Mouse (Mus musculus): ENCODE results near the gene Rbks. TPM values are rescaled to one million over a fixed set of nuclear protein-coding genes. Genes with fewer than 3 reads are reported as not detected.
A peak's percentile ranks its signal among the peaks of the same experiment; 100 is the strongest.

The Rbks gene
- 10 to 100 TPM in 1 of 2 experiments, 1 to 10 TPM in 1; 7.8 to 16.3 TPM for total RNA-seq (2021)
- long read RNA-seq, experiment 1, partial matches to known transcripts = 0 of 2 reads
- long read RNA-seq, experiment 1, other reads (novel, unspliced or antisense) = 2 of 2 reads
- long read RNA-seq, experiment 2, transcript Rbks-201 (8 exons, 1,042 nt) = major isoform, 11 of 16 reads
- long read RNA-seq, experiment 2, partial matches to known transcripts = 3 of 16 reads
- long read RNA-seq, experiment 2, other reads (novel, unspliced or antisense) = 2 of 16 reads

DNA sequence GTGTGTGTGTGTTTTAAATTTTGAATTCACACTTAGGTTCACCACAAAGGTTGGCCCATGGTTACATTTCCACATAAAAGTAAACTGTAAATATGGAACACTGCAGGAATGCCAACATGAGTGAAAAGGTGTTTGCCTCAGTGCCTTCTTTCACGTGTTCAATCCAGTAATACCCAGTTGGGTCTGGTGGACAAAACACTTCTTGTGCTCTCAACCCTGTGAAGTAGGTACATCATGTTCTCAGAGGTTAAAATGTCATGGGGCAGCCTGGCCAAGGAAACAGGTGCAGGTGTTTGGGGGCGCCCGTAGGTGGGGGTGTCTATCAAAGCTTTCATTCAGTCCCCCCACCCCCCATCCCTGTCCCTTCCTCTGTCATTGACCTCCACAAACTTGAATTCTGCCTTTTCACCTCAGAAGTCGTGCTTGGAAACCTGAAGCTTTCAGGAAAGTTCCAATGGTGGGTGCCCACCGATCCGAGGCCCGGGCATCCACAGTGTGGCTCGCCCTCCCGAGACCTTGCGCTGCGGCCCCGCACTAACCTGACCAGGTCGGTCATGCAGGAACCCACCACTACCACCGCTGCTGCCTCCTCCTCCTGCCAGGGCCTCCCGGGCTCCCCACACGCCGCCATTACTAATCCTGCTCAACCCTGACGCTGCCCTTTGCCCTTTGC lies at the start of gene Rbks:
Gene Rbks (minus strand): TSS at position 657 of the 673 bp plus-strand sequence.
- DNase-seq (ENCODE audit: low spot score in 2 of 2) = no peak

DNA sequence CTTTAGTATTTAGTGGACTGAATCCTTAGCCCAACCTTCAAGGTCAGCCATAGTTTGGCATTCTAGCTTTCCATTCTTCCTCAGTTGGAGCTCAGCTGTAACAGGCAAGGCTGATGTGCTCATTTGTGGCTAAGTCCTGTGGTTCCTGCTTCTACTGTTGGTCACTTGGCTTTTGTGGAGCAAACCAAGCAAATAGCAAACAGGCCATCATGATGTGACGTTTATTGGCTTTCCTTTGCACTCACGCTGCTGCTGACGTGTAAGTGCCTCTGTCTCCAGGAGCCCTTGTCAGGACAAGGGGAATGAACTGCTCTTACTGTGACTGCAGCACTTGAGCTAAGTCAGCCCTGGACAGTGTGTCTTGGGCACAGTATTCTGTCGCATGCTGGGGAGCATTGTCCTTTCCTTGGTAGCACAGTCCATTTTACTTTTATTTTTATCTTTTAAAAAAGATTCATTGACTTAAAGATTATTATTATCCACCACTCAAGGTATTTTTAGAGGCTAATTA lies 45.1 kb upstream of the Rbks start:
- no peak for DNase-seq (ENCODE audit: low spot score in 2 of 2)

DNA sequence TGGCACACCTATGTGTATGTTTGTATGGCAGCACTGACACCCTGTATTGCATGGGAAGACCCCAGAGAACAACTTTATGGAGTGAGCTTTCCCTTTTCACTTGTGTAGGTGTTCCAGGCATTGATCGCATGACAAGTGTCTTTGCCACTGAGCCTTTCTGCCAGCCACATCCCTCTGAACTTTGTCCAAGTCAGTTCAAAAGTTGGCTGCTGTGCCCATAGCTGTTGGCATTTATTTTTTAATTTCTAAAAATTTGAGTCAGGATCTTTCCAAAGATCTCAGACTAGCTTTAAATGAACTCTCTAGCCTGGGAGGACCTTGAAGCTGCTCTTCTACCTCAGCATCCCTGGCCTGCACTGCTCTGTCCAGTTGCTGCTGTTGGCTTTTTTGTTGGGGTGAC lies 44.5 kb upstream of the Rbks start:
- no peak for DNase-seq (ENCODE audit: low spot score in 2 of 2)

DNA sequence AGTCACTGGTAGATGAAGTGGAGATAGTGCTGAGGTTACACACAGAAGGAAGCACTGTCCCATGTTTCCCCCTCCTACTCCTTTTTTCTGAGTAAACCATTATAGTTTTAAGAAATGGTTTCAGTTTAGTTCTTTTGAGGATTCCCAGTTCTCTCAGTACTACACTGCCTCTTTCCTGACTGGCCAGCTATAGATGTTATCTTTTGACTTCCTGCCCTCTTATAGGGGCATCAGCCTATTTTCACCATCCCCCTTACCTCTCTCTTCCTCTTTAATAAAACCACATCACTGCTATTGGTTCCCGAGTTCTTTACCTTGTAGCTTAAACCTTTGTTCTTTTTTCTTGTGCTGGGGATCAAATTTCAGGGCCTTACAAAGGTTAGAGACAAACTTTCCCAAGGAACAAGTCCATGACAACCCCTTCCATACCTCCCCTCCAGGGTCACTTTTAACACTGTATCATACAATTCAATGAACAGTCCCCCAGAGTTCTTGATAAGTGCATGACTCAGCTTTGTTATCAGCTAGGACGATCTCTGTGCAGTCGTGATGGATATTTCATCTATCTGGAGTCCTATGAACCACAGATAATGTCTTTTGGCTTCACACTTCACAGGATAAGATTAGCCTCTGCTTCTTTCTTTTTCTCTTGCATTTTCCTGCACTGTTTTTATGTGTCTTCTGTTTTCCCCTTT lies 35.4 kb upstream of the Rbks start:
- DNase-seq (ENCODE audit: low spot score in 2 of 2) = no peak

DNA sequence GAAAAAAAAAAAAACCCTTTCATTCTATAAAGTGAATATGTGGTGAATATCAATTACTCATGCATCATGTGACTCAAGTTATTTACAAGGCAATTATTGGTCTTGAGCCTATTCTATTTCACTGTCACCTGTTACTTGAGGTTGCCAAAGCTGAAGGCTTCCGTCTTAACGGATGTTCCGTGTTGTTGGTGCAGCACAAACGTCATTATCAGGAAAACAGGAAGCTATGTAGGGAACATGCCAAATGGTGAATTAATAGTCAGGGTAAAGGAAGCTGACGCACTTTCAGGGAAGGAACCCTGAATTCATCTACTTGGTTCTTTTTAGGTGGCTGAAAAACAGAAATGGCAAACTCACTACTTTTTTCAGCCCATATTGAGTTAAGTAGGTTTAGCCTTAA lies 30.0 kb upstream of the Rbks start:
- no peak for DNase-seq (ENCODE audit: low spot score in 2 of 2)

DNA sequence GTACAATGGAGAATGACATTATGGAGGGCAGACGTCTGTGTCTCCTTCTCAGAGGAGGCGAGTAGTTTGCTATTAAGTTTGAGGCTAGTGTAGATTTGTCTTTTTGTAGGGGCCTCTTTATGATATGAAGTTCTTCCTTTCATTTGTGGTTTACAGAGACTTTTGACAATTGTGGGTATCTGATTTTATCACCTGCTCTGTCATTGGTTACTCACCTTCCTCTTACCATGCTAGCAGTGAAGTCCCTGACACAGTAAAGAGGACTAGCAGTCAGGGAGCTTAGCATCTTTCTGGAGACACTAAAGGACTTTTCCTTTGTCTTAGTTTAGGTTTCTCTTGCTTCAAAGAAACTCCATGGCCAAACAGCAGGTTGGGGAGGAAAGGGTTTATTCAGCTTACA lies 28.5 kb upstream of the Rbks start:
- DNase-seq (ENCODE audit: low spot score in 2 of 2) = no peak

DNA sequence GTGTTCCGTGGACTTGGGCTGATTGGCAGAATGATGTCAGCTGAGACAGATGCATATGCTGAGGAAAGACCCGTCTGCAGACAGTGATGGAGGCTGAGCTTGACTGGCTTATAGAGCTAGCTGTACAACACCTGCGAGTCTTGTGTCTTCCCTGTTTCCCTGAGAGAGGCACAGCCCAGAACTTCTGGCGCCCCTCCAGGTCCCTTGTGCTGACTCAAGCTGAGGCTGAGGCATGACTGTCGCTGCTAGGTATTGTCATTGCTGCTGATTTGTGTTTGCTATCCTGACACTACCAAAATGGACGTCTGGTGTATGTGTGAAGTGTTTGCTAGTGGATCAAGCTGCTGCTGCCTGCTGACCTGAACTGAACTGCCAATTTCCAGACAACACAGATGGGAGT lies 27.1 kb upstream of the Rbks start:
- peak in 1 of 2 experiments; percentile 35 for DNase-seq (ENCODE audit: low spot score in 2 of 2)

DNA sequence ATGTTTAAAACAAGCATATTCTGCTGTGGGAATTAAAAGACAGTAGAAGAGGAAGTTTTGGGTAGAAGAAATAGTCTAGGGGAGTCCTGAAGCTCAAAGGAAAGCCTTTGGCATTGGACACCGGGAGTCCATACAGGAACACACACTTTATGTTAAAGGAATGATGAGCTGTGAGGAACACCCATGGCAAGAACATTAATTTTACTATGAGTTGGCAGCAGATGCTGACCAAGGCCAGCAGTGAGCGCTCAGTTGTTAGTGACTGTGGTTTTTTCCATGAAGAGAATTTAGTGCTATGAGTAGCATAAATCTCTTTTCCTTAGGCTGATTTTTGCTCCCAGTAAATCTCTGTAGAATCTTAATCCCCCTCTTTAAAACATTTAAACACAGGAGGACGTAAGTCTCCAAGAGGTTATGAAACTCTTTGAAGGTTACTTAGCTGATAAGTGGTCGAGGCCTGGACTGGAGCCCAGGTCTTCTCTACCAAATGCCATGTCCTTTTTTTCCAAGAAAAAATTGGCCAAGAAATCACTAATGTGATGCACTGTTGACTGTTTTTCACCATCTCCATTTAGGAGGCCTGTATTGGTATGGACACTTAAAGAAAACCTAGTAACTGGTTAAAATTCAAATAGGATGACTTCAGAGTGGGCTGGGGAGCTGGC lies 18.2 kb upstream of the Rbks start:
- peak in 1 of 2 experiments; percentile 37 for DNase-seq (ENCODE audit: low spot score in 2 of 2)

DNA sequence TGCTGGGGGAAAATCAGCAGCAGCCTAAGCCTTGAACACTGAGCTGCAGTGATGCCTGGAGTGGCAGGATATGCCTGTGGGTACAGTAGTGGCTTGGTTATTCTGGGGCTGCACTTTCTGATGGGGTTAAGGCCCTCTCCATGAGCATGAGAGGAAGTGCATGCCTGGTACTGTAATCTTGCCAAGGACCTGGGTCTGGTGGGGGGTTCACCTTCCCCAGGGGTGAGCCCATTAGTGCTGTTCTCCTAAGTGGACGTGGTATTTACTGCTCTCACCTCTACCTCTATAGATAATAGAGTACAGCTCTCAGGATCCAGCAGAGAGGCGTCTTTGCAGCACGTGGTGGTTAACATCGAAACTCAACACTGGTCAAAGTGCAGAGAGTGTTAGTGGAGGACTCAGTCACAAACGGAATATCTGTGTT lies 16.4 kb upstream of the Rbks start:
- peak in 1 of 2 experiments; percentile 8 for DNase-seq (ENCODE audit: low spot score in 2 of 2)

DNA sequence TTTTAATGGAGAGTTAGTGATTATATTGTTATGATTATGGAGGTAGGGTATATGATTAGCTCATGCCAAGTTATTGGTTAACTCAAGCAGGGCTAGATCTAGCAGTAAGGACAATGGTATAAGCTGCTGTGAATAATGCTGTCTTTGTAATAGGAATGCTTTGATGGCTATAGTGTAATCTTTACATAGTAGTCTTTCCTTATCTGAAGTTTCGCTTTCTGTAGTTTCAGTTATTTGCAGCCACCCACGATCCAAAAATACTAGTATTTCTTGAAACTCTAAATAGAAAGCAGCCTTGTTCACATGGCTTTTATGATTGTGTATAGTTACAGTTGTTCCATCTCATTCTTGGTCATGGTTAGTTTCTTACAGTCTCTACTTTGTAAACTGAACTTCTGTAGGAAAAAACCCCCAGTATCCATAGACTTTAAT lies 15.9 kb upstream of the Rbks start:
- DNase-seq (ENCODE audit: low spot score in 2 of 2) = no peak

DNA sequence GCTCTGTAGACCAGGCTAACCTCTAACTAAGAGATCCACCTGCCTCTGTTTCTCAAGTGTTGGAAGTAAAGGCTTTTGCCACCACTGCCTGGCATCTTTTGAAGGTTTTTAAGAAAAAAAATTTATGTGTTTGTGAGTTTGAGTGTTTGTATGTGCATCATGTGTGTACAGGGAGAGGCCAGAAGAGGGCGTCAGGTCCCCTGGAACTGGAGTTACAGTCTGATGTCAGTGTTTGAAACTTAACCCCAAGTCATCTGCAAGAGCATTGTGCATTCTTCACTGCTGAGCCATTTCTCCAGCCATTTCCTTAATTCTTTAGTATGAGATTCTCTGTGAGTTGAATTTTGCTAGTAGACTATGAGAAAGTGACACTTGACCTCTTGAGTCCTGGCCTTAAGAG lies 12.0 kb upstream of the Rbks start:
- DNase-seq (ENCODE audit: low spot score in 2 of 2) = peak in 1 of 2 experiments; percentile 8

DNA sequence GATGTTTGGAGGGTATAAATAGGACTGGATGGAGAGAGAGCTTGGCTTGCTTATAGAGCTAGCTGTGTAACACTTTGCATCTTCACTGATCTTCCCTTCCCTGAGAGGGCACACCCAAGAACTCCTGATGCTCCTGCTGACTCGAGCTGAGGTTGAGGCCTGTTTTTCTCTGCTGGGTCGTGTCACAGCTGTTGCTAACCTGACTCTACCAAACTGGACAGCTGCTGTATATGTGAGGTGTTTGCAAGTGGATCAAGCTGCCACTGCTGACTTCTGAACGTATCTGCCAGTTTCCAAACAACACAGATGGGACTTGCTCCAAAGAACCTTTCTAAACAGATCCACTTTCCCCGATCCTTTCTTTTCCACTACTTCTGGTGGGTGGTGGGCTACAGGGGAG lies 9.4 kb upstream of the Rbks start:
- peak in 1 of 2 experiments; percentile 0 for DNase-seq (ENCODE audit: low spot score in 2 of 2)

DNA sequence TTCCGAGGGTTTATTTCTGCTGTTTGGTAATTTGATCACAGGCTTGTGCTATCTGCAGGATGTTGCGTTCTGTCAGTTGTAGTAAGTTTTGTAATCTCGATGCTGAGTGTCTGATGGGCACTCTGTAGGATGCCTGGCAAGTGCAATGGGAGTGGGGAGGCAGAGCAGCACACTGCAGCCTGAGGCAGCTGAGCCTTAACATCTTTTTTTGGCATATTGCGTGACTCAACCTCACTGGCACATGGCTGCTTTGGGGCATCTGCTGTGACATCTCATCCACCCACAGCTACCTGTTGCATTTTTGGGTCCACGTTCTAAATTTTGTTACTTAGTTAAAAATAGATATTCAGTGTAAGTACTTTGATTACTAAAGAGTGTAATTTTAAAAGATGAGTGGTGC lies 7.5 kb upstream of the Rbks start:
- DNase-seq (ENCODE audit: low spot score in 2 of 2) = no peak

DNA sequence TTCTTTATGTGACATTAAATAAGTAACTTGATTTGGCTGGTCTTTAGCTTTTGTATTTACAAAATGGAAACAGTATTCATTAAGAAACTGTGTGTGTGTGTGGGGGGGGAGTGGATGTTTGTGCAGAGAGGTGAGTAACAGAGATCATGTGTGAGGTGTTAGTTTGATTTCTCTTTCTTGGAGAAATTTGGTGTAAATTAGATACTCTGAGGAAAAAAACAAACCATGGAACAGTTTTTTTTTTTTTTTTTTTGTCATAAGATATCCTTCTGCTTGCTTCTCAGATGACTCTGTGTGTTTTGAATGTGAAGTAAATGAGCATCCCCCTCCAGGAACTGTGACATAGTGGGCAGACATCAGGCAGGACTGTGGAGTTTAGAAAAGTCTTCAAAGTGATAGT lies 2.0 kb upstream of the Rbks start:
- no peak for DNase-seq (ENCODE audit: low spot score in 2 of 2)

DNA sequence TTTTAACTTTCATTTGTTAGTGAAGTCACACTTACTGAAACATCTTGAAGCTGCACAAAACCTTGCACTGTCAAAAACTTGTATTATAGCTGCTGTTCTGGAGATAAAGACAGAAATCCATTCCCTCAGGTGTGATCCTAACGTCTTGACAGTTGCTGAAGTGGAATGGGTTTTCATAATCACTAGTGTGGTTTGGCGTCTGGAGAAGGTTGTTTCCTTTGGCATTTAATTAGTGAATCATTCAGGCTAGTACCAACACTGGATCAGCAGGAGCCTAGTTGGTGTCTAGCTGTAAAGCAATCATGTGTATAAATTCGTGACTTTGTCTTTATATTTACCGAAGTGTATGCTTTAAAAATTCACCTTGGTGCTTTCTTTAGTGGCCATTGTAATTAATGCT lies 1.5 kb upstream of the Rbks start:
- no peak for DNase-seq (ENCODE audit: low spot score in 2 of 2)

DNA sequence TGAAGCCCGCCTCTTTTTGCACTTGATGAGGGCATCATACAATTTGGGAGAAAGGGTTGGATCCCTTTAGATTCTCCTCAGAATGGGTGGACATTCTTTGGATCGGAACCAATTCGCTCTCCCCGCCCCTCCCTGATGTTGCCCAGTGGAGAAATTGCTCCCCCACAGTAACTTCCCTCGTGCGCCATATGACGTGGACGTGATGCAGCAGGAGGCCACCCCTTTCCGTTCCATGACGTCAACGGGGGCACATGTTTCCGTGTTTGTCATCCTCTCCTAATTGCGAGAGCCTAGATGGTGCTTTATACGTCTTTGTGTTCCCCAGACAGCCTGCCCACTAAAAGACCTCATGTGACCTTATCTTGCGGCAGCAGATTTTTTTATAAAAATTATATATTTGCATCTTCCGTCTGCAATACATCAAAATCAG lies 885 bp upstream of the Rbks start:
- DNase-seq (ENCODE audit: low spot score in 2 of 2) = peak; percentile 85 to 88

DNA sequence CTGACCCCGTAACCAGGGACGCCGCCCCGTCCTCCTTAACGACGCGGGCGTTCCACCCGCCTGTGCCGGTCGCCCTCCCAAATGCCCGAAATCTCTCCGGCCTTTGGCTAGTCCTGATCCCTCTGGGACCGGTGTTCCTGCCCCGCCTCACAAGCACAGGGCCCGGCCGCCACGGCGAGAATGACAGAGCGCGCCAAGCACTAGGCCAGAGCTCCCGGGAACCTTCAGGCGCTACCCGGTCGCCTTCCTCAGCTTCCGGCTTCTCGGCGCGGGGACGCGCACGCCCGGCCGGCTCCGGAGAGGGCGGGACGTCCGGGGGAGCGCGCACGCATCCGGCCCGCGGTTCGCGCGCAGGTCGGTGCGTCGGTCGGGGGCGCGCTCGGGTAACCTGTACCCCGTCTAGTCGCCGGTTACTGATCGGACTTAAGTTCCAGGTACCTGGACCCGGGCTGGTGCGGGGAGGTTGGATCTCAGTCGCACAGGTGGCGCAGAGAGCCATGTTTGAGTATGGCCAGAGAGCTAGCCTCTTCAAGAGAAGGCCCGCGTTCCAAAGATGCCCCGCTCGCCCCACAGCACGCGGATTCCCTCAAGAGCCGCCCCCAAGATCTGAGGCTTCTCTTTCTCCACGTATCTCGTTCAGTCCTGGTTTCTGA lies 343 bp upstream of the Rbks start, which contains the start of gene Babam2:
Gene Babam2 (plus strand): TSS at position 41 of the 653 bp plus-strand sequence.
- peak; percentile 90 to 92 for DNase-seq (ENCODE audit: low spot score in 2 of 2)

DNA sequence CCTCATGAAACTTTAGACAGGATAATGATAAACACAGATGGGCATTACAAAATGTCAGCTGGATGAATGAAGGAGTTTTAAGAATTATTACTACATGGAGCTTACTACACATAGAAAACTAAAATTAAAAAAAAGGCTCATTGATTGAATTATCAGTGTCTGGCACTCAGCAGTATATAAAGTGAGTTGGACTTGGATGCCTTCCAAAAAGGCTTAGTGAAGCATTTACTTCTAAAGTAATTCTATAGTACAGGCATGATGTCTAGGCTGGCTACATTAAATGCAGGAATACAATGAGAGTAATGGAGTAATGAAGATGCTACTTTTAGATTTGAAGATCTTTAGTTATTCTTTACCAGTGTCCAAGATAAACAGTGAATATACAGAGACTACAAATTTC lies 4.2 kb downstream of the Rbks start:
- DNase-seq (ENCODE audit: low spot score in 2 of 2) = no peak

DNA sequence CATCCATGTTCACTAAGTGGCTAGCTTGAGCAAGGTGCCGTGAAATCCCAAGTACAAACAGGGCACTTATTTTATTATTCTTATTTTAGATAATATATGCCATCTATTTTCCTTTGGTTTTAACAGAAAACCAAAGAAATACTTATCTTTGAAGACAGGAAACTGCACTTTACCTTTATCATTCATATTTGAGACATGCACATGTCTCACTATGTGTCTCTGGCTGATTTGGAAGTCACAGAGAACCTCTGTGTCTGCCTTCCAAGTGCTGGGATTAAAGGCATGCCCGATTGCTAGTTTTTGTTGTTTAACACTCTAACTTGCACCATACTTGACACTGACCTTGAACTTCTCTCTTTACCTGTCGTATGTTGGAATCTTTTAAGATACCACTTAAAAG lies 9.5 kb downstream of the Rbks start:
- DNase-seq (ENCODE audit: low spot score in 2 of 2) = no peak

DNA sequence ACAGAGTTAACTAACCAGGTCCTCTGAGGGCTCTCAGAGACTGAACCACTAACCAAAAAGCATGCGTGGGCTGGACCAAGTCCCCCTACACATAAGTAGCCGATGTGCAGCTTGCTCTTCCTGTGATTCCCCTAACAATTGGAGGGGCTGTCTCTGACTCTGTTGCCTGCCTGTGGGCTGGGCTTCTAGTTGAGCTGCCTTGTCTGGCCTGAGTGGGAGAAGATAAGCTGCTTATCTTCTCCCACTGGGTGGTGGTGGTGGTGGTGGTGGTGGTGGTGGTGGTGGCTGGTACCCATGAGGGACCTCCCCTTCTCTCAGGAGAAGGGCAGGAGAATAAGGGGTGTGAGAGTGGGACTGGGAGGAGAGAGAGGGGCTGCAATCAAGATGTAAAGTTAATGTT lies 11.4 kb downstream of the Rbks start:
- DNase-seq (ENCODE audit: low spot score in 2 of 2) = no peak

DNA sequence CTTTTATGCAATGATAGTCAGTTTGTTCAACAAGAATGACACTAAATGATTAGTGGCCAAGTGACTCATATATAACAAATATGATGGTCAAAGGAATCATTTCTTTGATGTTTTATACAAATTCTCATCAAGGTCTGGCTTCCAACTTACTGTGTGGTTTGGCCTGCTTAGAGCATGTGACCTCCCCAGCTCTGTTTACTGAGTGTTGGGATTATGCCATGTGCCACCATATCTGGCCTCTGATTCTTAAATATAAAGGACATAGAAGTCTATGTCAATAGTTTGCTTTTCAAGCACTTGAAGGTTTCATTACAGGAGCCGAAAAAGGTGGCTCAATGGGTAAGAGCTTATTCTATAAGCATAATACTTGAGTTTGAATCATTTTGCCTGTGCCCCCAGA lies 15.1 kb downstream of the Rbks start:
- no peak for DNase-seq (ENCODE audit: low spot score in 2 of 2)

Data from adrenal gland, adult 18-20 months (tissue).